Mouse (Mus musculus) forelimb bud, embryonic 11.5 days (tissue): ENCODE data around the gene Ginm1.

Experiments
- DNase-seq: peaks from one replicate; pipeline ENCODE4 v3.0.0-alpha.2; 2012; ENCODE audit warnings: low read depth, low spot score

Gene Ginm1

GRCm38 (mm10) chr10:7792751-7793385, at the start of gene Ginm1, which contains the start of gene Ppil4:
TSS of gene Ginm1 (minus strand) at chr10:7792824.
TSS of gene Ppil4 (plus strand) at chr10:7792891.
- DNase-seq, result peak; percentile 96

- DNase-seq, result no peak
Observed at GRCm38 (mm10) chr10:7841571-7842080, 49.0 kb upstream of the Ginm1 start.

- no peak for DNase-seq
Observed at GRCm38 (mm10) chr10:7840785-7841184, 48.2 kb upstream of the Ginm1 start.

GRCm38 (mm10) chr10:7840353-7840733, 47.7 kb upstream of the Ginm1 start:
- no peak for DNase-seq

GRCm38 (mm10) chr10:7839551-7840352, 47.1 kb upstream of the Ginm1 start:
- DNase-seq, result no peak

GRCm38 (mm10) chr10:7838874-7839421, 46.3 kb upstream of the Ginm1 start:
- DNase-seq, result no peak

GRCm38 (mm10) chr10:7838036-7838435, 45.4 kb upstream of the Ginm1 start:
- DNase-seq, result no peak

- no peak for DNase-seq
Observed at GRCm38 (mm10) chr10:7837446-7837845, 44.8 kb upstream of the Ginm1 start.

- no peak for DNase-seq
Observed at GRCm38 (mm10) chr10:7836902-7837301, 44.3 kb upstream of the Ginm1 start.

- DNase-seq, result no peak
Observed at GRCm38 (mm10) chr10:7834671-7835225, 42.1 kb upstream of the Ginm1 start.

GRCm38 (mm10) chr10:7833377-7834165, 40.9 kb upstream of the Ginm1 start:
- no peak for DNase-seq

GRCm38 (mm10) chr10:7832171-7832676, 39.6 kb upstream of the Ginm1 start, which contains the start of gene Zc3h12d:
TSS of gene Zc3h12d (plus strand) at chr10:7832470.
- peak; percentile 16 for DNase-seq

- DNase-seq, result no peak
Observed at GRCm38 (mm10) chr10:7826106-7826505, 33.5 kb upstream of the Ginm1 start.

GRCm38 (mm10) chr10:7825281-7825665, 32.6 kb upstream of the Ginm1 start:
- DNase-seq, result no peak

- DNase-seq, result no peak
Observed at GRCm38 (mm10) chr10:7824663-7825280, 32.1 kb upstream of the Ginm1 start.

GRCm38 (mm10) chr10:7821981-7822380, 29.4 kb upstream of the Ginm1 start:
- no peak for DNase-seq

GRCm38 (mm10) chr10:7820171-7820570, 27.5 kb upstream of the Ginm1 start:
- no peak for DNase-seq

GRCm38 (mm10) chr10:7819603-7820002, 27.0 kb upstream of the Ginm1 start:
- DNase-seq, result no peak

- no peak for DNase-seq
Observed at GRCm38 (mm10) chr10:7819156-7819555, 26.5 kb upstream of the Ginm1 start.

- no peak for DNase-seq
Observed at GRCm38 (mm10) chr10:7818676-7819075, 26.1 kb upstream of the Ginm1 start.

GRCm38 (mm10) chr10:7816476-7816875, 23.9 kb upstream of the Ginm1 start:
- no peak for DNase-seq
